Mouse (Mus musculus) right cerebral cortex, postnatal 36 days (tissue): ENCODE data around the gene Zfp955a.
"Not testable (repeated sequence)": the region's sequence is repeated elsewhere in the genome, so short reads cannot be mapped to it uniquely, and the experiment has no call there.

Experiments
- DNase-seq, 2 experiments: peaks; one replicate each; pipeline ENCODE4 v3.0.0; 2022; ENCODE audit warnings: low spot score in 2 of 2, mixed read lengths in 1 of 2

Gene Zfp955a

DNA sequence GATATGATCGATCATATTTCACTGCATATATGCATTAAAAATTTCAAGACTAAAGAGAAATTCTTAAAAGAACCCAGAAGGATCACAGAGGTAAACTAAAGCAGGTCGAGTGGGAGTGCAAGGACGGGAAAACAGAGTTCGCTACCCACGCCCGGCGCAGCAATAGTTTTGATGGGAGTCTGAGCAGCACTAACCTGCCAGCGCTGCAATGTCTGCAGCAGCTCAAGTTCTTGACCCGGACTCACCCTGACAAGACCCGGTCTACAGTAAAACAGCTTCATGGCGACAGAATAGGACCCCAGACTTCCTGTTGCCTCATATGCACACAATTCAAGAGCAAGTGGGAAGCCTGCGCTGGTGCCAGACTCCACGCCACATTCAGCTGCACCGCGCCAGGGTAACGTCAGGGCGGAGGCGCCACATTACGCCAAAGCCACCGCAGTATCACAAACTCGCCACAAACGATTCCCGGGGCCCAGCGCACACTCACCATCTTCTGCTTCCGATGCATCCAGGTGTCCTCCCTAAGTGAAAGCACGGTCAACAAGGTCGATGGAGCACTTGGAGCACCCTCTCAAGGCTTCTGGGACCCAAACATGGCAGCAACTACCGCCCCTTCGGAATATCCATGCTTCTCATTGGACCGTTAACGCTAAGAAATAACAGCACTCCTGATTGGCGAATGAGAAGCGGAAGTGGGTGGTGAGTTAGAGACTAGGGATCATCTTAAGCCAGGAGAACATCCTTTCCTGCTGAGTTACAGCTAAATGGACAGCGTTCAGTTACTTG lies at the start of gene Zfp955a:
Gene Zfp955a (minus strand): TSS at position 616 of the 789 bp plus-strand sequence.
- DNase-seq: not testable (repeated sequence)

- not testable (repeated sequence) for DNase-seq
Measured at GRCm38 (mm10) chr17:33289876-33290149, 34.9 kb upstream of the Zfp955a start.

- DNase-seq: not testable (repeated sequence)
Measured at GRCm38 (mm10) chr17:33289039-33289875, 34.3 kb upstream of the Zfp955a start, which contains the start of gene Zfp955b. TSS of gene Zfp955b (plus strand) at chr17:33289544.

GRCm38 (mm10) chr17:33268907-33269306 lies 14.0 kb upstream of the Zfp955a start:
- no peak for DNase-seq

DNA sequence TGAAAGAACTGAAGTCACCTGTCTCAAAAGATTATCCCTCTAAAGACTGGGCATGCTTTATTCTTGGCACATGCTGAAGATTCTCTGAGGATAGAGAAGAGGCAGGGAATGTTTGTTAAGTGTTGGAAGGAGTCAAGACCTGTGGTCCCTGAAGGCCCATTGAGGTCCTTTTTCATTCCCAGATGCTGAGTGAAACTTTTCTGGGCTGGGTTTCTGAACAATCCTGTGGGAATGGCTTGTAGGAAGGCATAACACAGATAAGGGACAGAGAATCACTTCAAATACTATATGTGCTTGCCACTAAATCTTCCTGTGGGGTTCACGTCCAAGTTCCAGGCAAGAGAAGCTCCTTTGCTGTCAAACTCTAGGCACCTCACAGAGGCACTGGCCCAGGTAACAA lies 9.4 kb upstream of the Zfp955a start, which contains the start of gene Olfr63:
Gene Olfr63 (plus strand): TSS at position 301 of the 400 bp plus-strand sequence.
- DNase-seq: no peak

DNA sequence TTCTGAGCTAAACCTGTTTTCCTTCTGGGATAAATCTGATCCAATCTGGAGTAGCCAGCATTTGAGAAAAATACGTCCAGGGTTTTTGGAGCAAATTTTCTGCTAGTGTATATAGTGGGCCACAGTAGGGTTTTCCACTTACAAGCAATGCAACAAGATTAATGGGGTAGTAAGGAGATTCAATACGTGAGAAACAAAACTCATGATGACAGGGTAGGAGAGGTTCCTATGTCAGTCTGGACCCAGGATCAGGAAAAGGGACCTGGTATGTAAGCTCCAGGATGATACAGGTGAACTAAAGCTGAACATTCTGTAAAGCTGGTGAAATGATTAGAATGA lies 343 bp upstream of the Zfp955a start:
- not testable (repeated sequence) for DNase-seq

DNA sequence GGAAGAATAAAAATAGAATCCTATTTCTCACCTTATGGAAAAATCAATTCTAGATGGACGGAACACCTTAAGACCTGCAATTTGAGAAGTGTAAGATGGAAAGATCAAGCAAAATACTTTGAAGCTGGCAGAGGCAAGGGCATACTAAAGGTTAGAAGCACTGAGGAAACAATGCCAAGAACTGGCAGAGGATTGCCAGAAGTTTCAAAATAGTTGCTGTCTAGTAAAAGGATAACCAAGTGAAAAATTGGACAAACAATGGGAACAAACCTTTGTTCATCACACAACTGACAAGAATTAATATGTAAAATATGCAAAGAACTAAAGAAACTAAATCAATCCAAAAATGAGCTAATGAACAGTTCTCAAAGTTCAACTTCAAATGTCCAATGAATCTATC lies 18.3 kb downstream of the Zfp955a start:
- DNase-seq: not testable (repeated sequence)

DNA sequence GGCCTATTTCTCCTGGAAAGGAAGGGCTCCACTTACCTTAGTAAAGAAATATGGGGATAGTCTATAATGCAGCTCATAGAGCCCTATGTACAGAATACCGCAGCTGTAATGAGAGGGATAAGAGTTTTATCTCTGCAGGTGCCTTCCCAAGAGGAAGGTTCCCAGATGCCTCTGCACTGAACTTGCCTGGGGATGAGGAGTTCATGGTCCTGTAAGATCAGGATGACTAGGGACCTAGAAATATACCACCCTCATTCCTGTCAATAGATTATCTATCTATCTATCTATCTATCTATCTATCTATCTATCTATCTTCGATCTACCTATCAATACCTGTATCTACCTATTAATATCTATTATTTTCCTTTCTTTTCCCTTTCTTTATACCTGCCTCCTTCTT lies 33.4 kb downstream of the Zfp955a start, which contains the start of gene Olfr1564:
Gene Olfr1564 (minus strand): TSS at position 101 of the 400 bp plus-strand sequence.
- DNase-seq: no peak

GRCm38 (mm10) chr17:33191002-33191401 lies 63.9 kb downstream of the Zfp955a start, which contains the start of gene Olfr239:
TSS of gene Olfr239 (plus strand) at chr17:33191302.
- DNase-seq: not testable (repeated sequence)
